Mouse (Mus musculus): Measurements from ENCODE around the gene Ascc1.

GRCm38 (mm10) chr10:60042350-60042922, 39.8 kb downstream of the Ascc1 start:
- TF ChIP-seq CTCF (IDR thresholded peaks at IDR 0.05; ENCODE audit: extremely low read depth, insufficient read length, insufficient replicate concordance, low read depth, low read length) (no peak), POLR2A (IDR thresholded peaks at IDR 0.05; ENCODE audit: low read depth, low read length) (no peak)
